Mouse (Mus musculus): Measurements from ENCODE around the gene Myl6b. TPM values are rescaled to one million over a fixed set of nuclear protein-coding genes. Genes with fewer than 3 reads are reported as not detected.

Gene Myl6b
- polyA plus RNA-seq, 1 experiment from 2014 or later = 5.3 TPM

DNA sequence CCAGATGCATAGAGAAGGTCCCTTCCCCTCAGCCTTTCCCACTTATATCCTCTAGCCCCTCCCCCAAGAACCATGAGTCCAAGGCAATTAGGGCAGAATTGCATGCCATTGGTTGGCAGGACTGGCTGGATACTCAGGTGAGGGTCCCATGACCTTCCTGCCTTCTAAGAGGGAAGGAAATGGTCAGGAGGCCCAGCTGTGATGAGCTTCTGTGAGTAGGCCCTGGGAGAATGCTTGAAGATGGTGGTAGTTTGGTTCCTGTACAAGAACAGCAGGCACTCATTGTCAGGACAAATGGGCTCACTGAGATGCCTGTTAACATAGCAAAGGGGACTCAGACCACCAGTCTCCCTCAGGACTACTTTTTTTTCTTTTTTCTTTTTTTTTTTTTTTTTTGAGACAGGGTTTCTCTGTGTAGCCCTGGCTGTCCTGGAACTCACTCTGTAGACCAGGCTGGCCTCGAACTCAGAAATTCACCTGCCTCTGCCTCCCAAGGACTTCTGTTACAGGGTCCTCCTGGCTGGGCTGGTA, 39.9 kb upstream of the Myl6b start:
- Histone ChIP-seq H3K4me1 (ENCODE audit: control insufficient read depth, insufficient read depth, low read length) (0 out of 2 replicates have a peak, but pooled peaks cover 3% of the 10 kb centered on the region), H3K9me3 (ENCODE audit: control insufficient read depth, low read length) (no peaks in the 10 kb centered on the region), H3K36me3 (ENCODE audit: control insufficient read depth, insufficient read depth, low read length) (peaks cover 25% of the 10 kb centered on the region), H3K4me3 (replicated peaks; ENCODE audit: low read depth, low read length) (no peak overlapping the region), H3K4me2 (ENCODE audit: low read length) (no peak overlapping the region), H3K9ac (replicated peaks; ENCODE audit: low read length) (no peak overlapping the region), H3K27me3 (ENCODE audit: control insufficient read depth, insufficient read depth, low read length) (no peaks in the 10 kb centered on the region), H3K27ac (replicated peaks; ENCODE audit: low read depth, low read length) (no peak overlapping the region)
- WGBS = 94% methylated on average over 1 of the region's 1 CpGs
- ATAC-seq (ENCODE audit: low FRiP score, low TSS enrichment) (no peak), DNase-seq (no peak)

DNA sequence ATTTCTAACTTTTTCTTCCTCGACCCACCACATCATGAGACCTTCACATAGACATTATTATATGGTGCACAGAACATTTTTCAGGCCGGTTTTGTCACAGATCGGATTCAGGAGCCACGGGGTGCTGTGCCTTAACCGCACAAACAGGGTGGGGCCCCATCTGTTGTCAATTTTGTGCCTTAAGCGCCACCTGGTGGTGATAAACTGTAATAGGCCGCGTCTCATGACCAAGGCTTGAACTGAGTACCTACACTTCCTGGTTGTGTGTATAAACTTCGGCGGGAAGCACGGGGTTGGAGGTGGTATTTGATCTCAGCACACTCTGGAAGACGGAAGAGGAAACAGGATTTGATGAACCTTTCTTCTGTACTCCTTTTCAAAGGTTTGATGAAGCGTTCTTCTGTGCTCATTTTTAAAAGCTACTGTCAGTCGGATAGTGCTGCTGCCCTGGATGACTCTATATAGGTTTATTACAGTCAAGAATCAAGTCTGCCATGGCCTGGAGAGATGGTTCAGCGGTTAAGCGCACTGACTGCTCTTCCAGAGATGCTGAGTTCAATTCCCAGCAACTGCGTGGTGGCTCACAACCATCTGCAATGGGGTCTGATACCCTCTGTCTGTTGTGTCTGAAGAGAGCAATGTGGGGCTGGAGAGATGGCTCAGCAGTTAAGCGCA, 37.9 kb upstream of the Myl6b start:
- Histone ChIP-seq H3K9me3 (ENCODE audit: control insufficient read depth, low read length) (no peaks in the 10 kb centered on the region), H3K36me3 (ENCODE audit: control insufficient read depth, insufficient read depth, low read length) (peaks cover 7% of the 10 kb centered on the region; the same call in 1 of the 2 replicates), H3K4me2 (ENCODE audit: low read length) (peak overlapping the region; percentile 49), H3K4me3 (replicated peaks; ENCODE audit: low read depth, low read length) (0 out of 2 replicates have a peak overlapping the region, but pooled peaks have one; percentile 7), H3K4me1 (ENCODE audit: control insufficient read depth, insufficient read depth, low read length) (0 out of 2 replicates have a peak, but pooled peaks cover 3% of the 10 kb centered on the region), H3K27me3 (ENCODE audit: control insufficient read depth, insufficient read depth, low read length) (no peaks in the 10 kb centered on the region), H3K9ac (replicated peaks; ENCODE audit: low read length) (0 out of 2 replicates have a peak overlapping the region, but pooled peaks have one; percentile 20), H3K27ac (replicated peaks; ENCODE audit: low read depth, low read length) (no peak overlapping the region)
- 17% methylated on average over 18 of the region's 18 CpGs for WGBS
- ATAC-seq (ENCODE audit: low FRiP score, low TSS enrichment) (peak; percentile 82; the same call in 1 of the 2 replicates), DNase-seq (peak; percentile 93)

DNA sequence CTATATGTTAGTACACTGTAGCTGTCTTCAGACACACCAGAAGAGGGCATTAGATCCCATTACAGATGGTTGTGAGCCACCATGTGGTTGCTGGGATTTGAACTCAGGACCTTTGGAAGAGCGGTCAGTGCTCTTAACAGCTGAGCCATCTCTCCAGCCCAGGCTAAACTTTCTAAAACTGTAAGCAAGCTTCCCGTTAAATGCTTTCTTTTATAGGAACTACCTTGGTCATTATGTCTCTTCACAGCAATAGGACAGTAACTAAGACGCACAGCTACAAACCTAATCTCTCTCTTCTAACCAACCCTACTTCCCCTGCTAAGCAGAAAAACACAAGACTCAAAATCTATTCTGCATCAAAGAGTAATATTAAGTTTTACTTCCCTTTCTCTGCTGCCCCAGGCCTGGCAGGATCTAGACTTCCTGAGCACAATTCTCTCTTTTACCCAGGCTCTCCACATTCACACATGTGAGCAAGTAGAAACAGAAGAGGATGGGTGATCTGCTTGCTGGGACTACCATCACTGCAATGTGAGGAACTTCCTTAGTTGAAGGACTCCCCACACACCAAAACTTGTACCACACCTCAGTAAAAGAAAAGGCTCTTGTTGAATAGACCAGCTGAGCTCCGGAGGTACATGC, 37.3 kb upstream of the Myl6b start:
- Histone ChIP-seq H3K4me1 (ENCODE audit: control insufficient read depth, insufficient read depth, low read length) (0 out of 2 replicates have a peak, but pooled peaks cover 3% of the 10 kb centered on the region), H3K9ac (replicated peaks; ENCODE audit: low read length) (0 out of 2 replicates have a peak overlapping the region, but pooled peaks have one; percentile 20), H3K27ac (replicated peaks; ENCODE audit: low read depth, low read length) (no peak overlapping the region), H3K4me2 (ENCODE audit: low read length) (peak overlapping the region; percentile 49), H3K9me3 (ENCODE audit: control insufficient read depth, low read length) (no peaks in the 10 kb centered on the region), H3K4me3 (replicated peaks; ENCODE audit: low read depth, low read length) (0 out of 2 replicates have a peak overlapping the region, but pooled peaks have one; percentile 7), H3K36me3 (ENCODE audit: control insufficient read depth, insufficient read depth, low read length) (0 out of 2 replicates have a peak, but pooled peaks cover under 1% of the 10 kb centered on the region), H3K27me3 (ENCODE audit: control insufficient read depth, insufficient read depth, low read length) (no peaks in the 10 kb centered on the region)
- DNase-seq (no peak), ATAC-seq (ENCODE audit: low FRiP score, low TSS enrichment) (no peak; the same call in 1 of the 2 replicates)
- WGBS = 73% methylated on average over 4 of the region's 4 CpGs

DNA sequence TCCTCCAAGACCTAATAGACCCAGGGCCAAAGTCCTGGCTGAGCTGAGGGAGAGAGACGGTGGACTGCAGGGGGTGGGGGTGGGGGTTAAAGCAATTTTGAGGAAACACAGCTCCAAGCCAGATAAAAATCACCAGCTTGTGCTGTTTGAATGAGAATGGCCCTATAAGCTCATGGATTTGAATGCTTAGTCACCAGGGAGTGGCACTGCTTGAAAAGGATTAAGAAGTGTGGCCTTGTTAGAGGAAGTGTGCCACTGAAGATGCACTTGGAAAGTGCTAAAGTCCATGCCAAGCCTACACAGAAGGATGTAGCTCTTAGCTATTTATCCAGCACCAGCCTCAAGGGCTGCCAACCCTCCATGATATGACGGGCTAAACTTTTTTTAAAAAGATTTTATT, 36.7 kb upstream of the Myl6b start:
- WGBS = 78% methylated on average over 2 of the region's 2 CpGs
- Histone ChIP-seq H3K36me3 (ENCODE audit: control insufficient read depth, insufficient read depth, low read length) (no peaks in the 10 kb centered on the region), H3K4me1 (ENCODE audit: control insufficient read depth, insufficient read depth, low read length) (0 out of 2 replicates have a peak, but pooled peaks cover 3% of the 10 kb centered on the region), H3K9me3 (ENCODE audit: control insufficient read depth, low read length) (no peaks in the 10 kb centered on the region), H3K4me2 (ENCODE audit: low read length) (no peak overlapping the region), H3K27me3 (ENCODE audit: control insufficient read depth, insufficient read depth, low read length) (no peaks in the 10 kb centered on the region), H3K27ac (replicated peaks; ENCODE audit: low read depth, low read length) (no peak overlapping the region), H3K9ac (replicated peaks; ENCODE audit: low read length) (no peak overlapping the region), H3K4me3 (replicated peaks; ENCODE audit: low read depth, low read length) (no peak overlapping the region)
- DNase-seq (no peak), ATAC-seq (ENCODE audit: low FRiP score, low TSS enrichment) (no peak)

DNA sequence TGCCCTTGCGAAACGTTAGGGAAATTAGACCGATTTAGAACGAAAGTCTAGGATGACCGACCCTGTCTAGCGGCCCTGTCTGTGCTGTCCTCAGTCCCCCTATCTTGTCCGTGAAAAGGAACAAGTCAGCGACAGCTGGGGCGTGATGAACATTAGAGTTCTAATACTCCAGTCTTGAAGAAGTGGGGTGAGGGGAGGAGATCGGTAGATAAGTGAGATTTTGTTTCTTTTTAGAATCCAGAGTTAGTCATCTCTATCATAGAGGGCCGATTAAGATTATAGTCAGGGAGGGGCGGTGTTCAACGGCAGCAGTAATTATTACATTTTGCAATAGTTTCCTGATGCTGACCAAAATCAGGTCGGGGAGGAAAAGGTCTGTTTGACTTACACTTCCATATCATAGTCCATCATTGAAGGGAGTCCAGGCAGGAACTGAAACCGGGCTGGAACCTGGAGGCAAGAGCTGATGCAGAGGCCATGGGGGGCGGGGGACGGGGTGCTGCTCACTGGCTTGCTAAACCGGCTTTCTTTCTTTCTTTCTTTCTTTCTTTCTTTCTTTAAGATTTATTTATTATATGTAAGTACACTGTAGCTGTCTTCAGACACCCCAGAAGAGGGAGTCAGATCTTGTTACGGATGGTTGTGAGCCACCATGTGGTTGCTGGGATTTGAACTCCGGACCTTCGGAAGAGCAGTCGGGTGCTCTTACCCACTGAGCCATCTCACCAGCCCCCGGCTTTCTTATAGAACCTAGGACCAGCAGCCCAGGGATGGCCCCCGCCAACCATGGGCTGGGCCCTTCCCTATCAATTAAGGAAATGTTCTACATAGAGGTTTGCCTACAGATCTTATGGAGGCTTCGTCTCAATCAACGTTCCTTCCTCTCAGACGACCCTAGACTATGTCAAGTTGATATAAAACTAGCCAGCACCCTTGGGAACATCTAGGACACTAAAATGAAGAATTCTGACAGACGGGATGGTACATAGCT, 28.2 kb upstream of the Myl6b start:
- peaks cover 6% of the 10 kb centered on the region for H3K4me1 ChIP-seq (ENCODE audit: control insufficient read depth, insufficient read depth, low read length)
- H3K4me2 ChIP-seq (ENCODE audit: low read length) = peak overlapping the region; percentile 100
- H3K9ac ChIP-seq (replicated peaks; ENCODE audit: low read length) = no peak overlapping the region; the same call in 1 of the 2 replicates
- no peak for ATAC-seq (ENCODE audit: low FRiP score, low TSS enrichment)
- no peak for DNase-seq
- H3K9me3 ChIP-seq (ENCODE audit: control insufficient read depth, low read length) = no peaks in the 10 kb centered on the region
- peaks cover 10% of the 10 kb centered on the region; the same call in 1 of the 2 replicates for H3K27me3 ChIP-seq (ENCODE audit: control insufficient read depth, insufficient read depth, low read length)
- no peak overlapping the region for H3K27ac ChIP-seq (replicated peaks; ENCODE audit: low read depth, low read length)
- H3K36me3 ChIP-seq (ENCODE audit: control insufficient read depth, insufficient read depth, low read length) = no peaks in the 10 kb centered on the region
- 28% methylated on average over 28 of the region's 28 CpGs for WGBS
- peak overlapping the region; percentile 58 for H3K4me3 ChIP-seq (replicated peaks; ENCODE audit: low read depth, low read length)

DNA sequence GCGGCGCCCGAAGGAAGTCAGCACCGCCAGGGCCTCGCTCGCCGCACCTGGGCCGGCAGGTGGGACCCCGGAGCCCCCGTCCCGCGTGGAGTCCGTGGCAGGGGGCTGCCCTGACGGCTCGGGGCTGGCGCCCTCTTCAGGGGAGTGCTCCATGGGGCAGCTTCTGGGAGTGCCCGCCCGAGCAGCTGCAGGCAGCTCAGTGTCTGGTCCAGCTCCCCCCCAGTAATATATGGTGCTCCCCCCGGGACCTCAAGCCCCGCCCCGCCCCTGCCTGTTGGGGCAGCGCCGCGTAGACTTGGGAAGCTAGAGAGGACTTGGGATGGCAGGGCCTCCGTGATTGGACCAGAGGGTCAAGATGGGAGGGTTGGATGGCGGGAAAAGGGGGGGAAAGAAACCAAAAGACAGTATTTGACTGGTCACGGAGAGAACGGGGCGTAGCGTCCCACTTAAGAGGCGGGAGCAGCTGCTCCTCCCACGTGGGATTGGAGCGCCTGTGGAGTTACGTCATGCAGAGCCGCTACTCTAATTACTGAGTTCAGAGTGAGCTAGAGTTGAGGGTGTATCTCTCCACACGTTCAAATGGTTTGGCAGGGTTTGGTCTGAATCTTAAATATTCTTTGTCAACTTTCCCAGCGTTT, 27.3 kb upstream of the Myl6b start, which contains the start of gene Esyt1:
Esyt1 (minus strand) TSS at position 201 of the 638 bp plus-strand sequence.
- peak within 1 kb of the TSS; percentile 45; the same call in 1 of the 2 replicates for H3K27ac ChIP-seq (replicated peaks; ENCODE audit: low read depth, low read length)
- H3K9me3 ChIP-seq (ENCODE audit: control insufficient read depth, low read length) = no peaks in the 10 kb centered on the region
- peak within 1 kb of the TSS; percentile 71 for H3K9ac ChIP-seq (replicated peaks; ENCODE audit: low read length)
- peak within 1 kb of the TSS; percentile 100 for H3K4me2 ChIP-seq (ENCODE audit: low read length)
- peak within 1 kb of the TSS; percentile 58 for H3K4me3 ChIP-seq (replicated peaks; ENCODE audit: low read depth, low read length)
- peaks cover 6% of the 10 kb centered on the region for H3K4me1 ChIP-seq (ENCODE audit: control insufficient read depth, insufficient read depth, low read length)
- H3K27me3 ChIP-seq (ENCODE audit: control insufficient read depth, insufficient read depth, low read length) = peaks cover 10% of the 10 kb centered on the region; the same call in 1 of the 2 replicates
- WGBS = under 1% methylated on average over 37 of the region's 37 CpGs
- DNase-seq (peak; percentile 93), ATAC-seq (ENCODE audit: low FRiP score, low TSS enrichment) (peak; percentile 92)
- no peaks in the 10 kb centered on the region for H3K36me3 ChIP-seq (ENCODE audit: control insufficient read depth, insufficient read depth, low read length)

DNA sequence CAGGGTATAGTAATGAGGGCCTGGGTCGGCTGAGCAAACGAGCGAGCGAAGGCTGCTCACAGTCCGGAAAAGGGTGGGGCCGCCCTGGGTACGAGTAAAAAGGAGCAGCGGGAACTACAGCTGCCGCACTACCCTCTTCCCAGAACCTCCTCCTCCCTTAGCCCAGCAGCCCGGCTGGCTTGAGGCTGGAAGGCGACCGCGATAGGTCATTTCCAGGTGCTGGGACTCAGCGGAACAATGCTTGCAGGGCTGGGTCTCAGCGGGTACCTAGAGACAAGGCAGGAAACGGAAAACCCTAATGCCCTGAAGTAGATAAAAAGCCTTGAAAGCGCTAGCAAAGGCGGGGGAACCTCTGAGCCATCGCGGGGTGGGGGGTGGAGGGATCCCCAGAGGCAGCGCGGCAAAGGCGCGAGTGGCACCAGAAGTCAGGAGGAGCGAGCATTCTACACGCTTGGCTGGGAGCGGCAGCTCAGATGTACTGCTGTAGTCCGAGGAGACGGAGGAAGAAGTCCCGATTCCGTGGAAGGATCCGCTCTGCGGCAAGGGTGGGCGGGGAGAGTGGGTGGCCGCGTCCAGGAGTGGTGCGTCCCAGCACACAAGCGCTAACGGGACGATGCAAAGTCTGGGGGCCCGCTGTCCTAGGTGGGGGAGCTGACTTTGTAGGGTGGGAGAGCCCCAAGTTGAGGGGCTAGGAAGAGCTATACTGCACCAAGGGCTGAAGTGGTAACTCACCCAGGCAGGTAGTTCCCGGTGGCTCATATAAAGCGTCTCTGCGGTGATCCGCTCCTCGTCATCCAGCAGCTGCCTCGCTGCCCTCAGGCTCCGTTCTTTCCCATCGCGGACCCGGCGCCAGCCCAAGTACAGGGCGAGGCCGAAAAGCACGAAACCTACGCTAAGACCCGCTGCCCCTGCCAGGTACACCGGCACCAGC, 26.5 kb upstream of the Myl6b start:
- peak overlapping the region; percentile 71 for H3K9ac ChIP-seq (replicated peaks; ENCODE audit: low read length)
- peak; percentile 76 for DNase-seq
- ATAC-seq (ENCODE audit: low FRiP score, low TSS enrichment) = peak; percentile 41
- under 1% methylated on average over 58 of the region's 58 CpGs for WGBS
- H3K27me3 ChIP-seq (ENCODE audit: control insufficient read depth, insufficient read depth, low read length) = peaks cover 10% of the 10 kb centered on the region; the same call in 1 of the 2 replicates
- H3K4me2 ChIP-seq (ENCODE audit: low read length) = peak overlapping the region; percentile 100
- H3K36me3 ChIP-seq (ENCODE audit: control insufficient read depth, insufficient read depth, low read length) = no peaks in the 10 kb centered on the region
- H3K9me3 ChIP-seq (ENCODE audit: control insufficient read depth, low read length) = no peaks in the 10 kb centered on the region
- H3K4me1 ChIP-seq (ENCODE audit: control insufficient read depth, insufficient read depth, low read length) = peaks cover 6% of the 10 kb centered on the region
- peak overlapping the region; percentile 58 for H3K4me3 ChIP-seq (replicated peaks; ENCODE audit: low read depth, low read length)
- H3K27ac ChIP-seq (replicated peaks; ENCODE audit: low read depth, low read length) = peak overlapping the region; percentile 45; the same call in 1 of the 2 replicates

Data from midbrain, embryonic 14.5 days (tissue).